Comparison of ENCODE assay signal across 24 mouse cellular contexts in the genomic region with DNA sequence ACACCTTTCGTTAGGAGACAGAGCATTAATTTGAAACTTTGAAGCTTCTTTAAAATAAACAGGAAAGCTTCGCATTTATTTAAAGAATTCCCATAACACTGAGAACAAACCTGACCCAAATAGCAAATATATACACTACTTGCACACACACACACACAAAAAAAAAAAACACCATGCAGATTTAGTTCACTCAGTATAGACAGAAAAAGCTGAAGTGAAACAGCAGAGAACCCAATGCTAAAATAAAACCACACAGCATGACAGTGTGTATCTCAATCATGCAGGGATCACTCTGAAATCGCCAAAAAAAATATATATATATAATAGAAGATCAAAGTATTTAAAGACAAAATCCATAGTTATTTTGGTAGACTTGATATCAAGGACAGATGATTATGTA.
"Had no signal": no experiment of that assay in that cellular context is flagged by ENCODE, and none has a peak within 500 bp of the region (broad histone marks: within the 10 kb centered on the region; RNA-seq: fewer than 3 reads in every experiment).

No protein-coding gene starts in this region.

- H3K27ac ChIP-seq: heart, embryonic 10.5 days; hindbrain, embryonic 10.5 days; hindbrain, embryonic 13.5 days; hindbrain, embryonic 15.5 days; hindbrain, postnatal 0 days; kidney, embryonic 15.5 days; kidney, postnatal 0 days; limb, embryonic 13.5 days; limb, embryonic 15.5 days; liver, embryonic 12.5 days; liver, embryonic 14.5 days had no signal

- ATAC-seq: hindbrain, postnatal 0 days; intestine, embryonic 16.5 days; liver, embryonic 12.5 days had no signal

- H3K4me3 ChIP-seq: heart, embryonic 10.5 days; heart, embryonic 12.5 days; hindbrain, embryonic 10.5 days; hindbrain, embryonic 13.5 days; hindbrain, embryonic 15.5 days; kidney, embryonic 15.5 days; limb, embryonic 13.5 days; limb, embryonic 15.5 days; liver, embryonic 12.5 days had no signal

- DNase-seq: gastrocnemius, postnatal 14 days; heart, adult 18-20 months; heart, postnatal 10 days; heart, postnatal 4 days; kidney, adult 11 months; kidney, adult 2 months; kidney, adult 9 months; kidney, postnatal 14 days; kidney, postnatal 36 days; layer of hippocampus, postnatal 36 days; left cerebral cortex, postnatal 4 days had no signal
